Mouse (Mus musculus): ENCODE results near the gene Gdnf. TPM values are rescaled to one million over a fixed set of nuclear protein-coding genes. Genes with fewer than 3 reads are reported as not detected.

The Gdnf gene
- total and polyA plus RNA-seq, 2 experiments from 2014 or later, result 0.20 to 0.65 TPM

GRCm38 (mm10) chr15:7811253-7811625 lies 593 bp downstream of the Gdnf start:
- Histone ChIP-seq H3K9me3 (replicated peaks; ENCODE audit: control insufficient read depth, low read length) (no peaks in the 10 kb centered on the region), H3K4me2 (ENCODE audit: low read depth, low read length) (peak overlapping the region; percentile 73), H3K4me1 (ENCODE audit: control insufficient read depth, insufficient read depth) (0 out of 2 replicates have a peak, but pooled peaks cover 12% of the 10 kb centered on the region), H3K9ac (replicated peaks; ENCODE audit: low read depth, low read length) (peak overlapping the region; percentile 19; the same call in 1 of the 2 replicates), H3K27me3 (ENCODE audit: control insufficient read depth, insufficient read depth, low read length) (peaks cover 87% of the 10 kb centered on the region), H3K27ac (ENCODE audit: low read depth) (no peak overlapping the region), H3K36me3 (replicated peaks; ENCODE audit: control insufficient read depth, insufficient read depth, low read length) (no peaks in the 10 kb centered on the region), H3K4me3 (ENCODE audit: low read depth, low read length) (peak overlapping the region; percentile 46)
- 3% methylated on average over 11 of the region's 11 CpGs for WGBS
- no peak for TF ChIP-seq EP300 (IDR thresholded peaks at IDR 0.05; ENCODE audit: low read depth)
- no peak for TF ChIP-seq CTCF (IDR thresholded peaks at IDR 0.05; ENCODE audit: low read depth)
- ATAC-seq (ENCODE audit: insufficient read depth, low read depth), result no peak
- DNase-seq (ENCODE audit: low spot score), result no peak

- TF ChIP-seq EP300 (IDR thresholded peaks at IDR 0.05; ENCODE audit: low read depth), result no peak
- TF ChIP-seq CTCF (IDR thresholded peaks at IDR 0.05; ENCODE audit: low read depth), result no peak
- DNase-seq (ENCODE audit: low spot score) (no peak), ATAC-seq (ENCODE audit: insufficient read depth, low read depth) (no peak)
- no peaks in the 10 kb centered on the region for H3K9me3 ChIP-seq (replicated peaks; ENCODE audit: control insufficient read depth, low read length)
- peak overlapping the region; percentile 73 for H3K4me2 ChIP-seq (ENCODE audit: low read depth, low read length)
- H3K27ac ChIP-seq (ENCODE audit: low read depth), result no peak overlapping the region
- 0 out of 2 replicates have a peak, but pooled peaks cover 12% of the 10 kb centered on the region for H3K4me1 ChIP-seq (ENCODE audit: control insufficient read depth, insufficient read depth)
- no peaks in the 10 kb centered on the region for H3K36me3 ChIP-seq (replicated peaks; ENCODE audit: control insufficient read depth, insufficient read depth, low read length)
- H3K4me3 ChIP-seq (ENCODE audit: low read depth, low read length), result peak overlapping the region; percentile 46
- peaks cover 96% of the 10 kb centered on the region for H3K27me3 ChIP-seq (ENCODE audit: control insufficient read depth, insufficient read depth, low read length)
- no peak overlapping the region for H3K9ac ChIP-seq (replicated peaks; ENCODE audit: low read depth, low read length)
- WGBS, result 27% methylated on average over 24 of the region's 24 CpGs
Measured at GRCm38 (mm10) chr15:7811856-7812733, 1.4 kb downstream of the Gdnf start.

GRCm38 (mm10) chr15:7812872-7813530 lies 2.4 kb downstream of the Gdnf start:
- no peaks in the 10 kb centered on the region for H3K9me3 ChIP-seq (replicated peaks; ENCODE audit: control insufficient read depth, low read length)
- ATAC-seq (ENCODE audit: insufficient read depth, low read depth) (0 out of 2 replicates have a peak, but pooled peaks have one; percentile 12), DNase-seq (ENCODE audit: low spot score) (peak; percentile 61)
- 0 out of 2 replicates have a peak, but pooled peaks cover 12% of the 10 kb centered on the region for H3K4me1 ChIP-seq (ENCODE audit: control insufficient read depth, insufficient read depth)
- peak overlapping the region; percentile 54 for H3K4me3 ChIP-seq (ENCODE audit: low read depth, low read length)
- TF ChIP-seq EP300 (IDR thresholded peaks at IDR 0.05; ENCODE audit: low read depth) (no peak), CTCF (IDR thresholded peaks at IDR 0.05; ENCODE audit: low read depth) (peak; percentile 69)
- peaks cover 97% of the 10 kb centered on the region for H3K27me3 ChIP-seq (ENCODE audit: control insufficient read depth, insufficient read depth, low read length)
- no peak overlapping the region for H3K27ac ChIP-seq (ENCODE audit: low read depth)
- H3K4me2 ChIP-seq (ENCODE audit: low read depth, low read length), result peak overlapping the region; percentile 84
- H3K9ac ChIP-seq (replicated peaks; ENCODE audit: low read depth, low read length), result no peak overlapping the region
- no peaks in the 10 kb centered on the region for H3K36me3 ChIP-seq (replicated peaks; ENCODE audit: control insufficient read depth, insufficient read depth, low read length)
- 1% methylated on average over 41 of the region's 41 CpGs for WGBS

GRCm38 (mm10) chr15:7813531-7814370 lies 3.1 kb downstream of the Gdnf start:
- Histone ChIP-seq H3K9me3 (replicated peaks; ENCODE audit: control insufficient read depth, low read length) (no peaks in the 10 kb centered on the region), H3K4me1 (ENCODE audit: control insufficient read depth, insufficient read depth) (0 out of 2 replicates have a peak, but pooled peaks cover 12% of the 10 kb centered on the region), H3K36me3 (replicated peaks; ENCODE audit: control insufficient read depth, insufficient read depth, low read length) (no peaks in the 10 kb centered on the region), H3K27ac (ENCODE audit: low read depth) (no peak overlapping the region), H3K4me3 (ENCODE audit: low read depth, low read length) (peak overlapping the region; percentile 54), H3K27me3 (ENCODE audit: control insufficient read depth, insufficient read depth, low read length) (peaks cover 95% of the 10 kb centered on the region), H3K4me2 (ENCODE audit: low read depth, low read length) (peak overlapping the region; percentile 84), H3K9ac (replicated peaks; ENCODE audit: low read depth, low read length) (peak overlapping the region; percentile 6; the same call in 1 of the 2 replicates)
- no peak for DNase-seq (ENCODE audit: low spot score)
- TF ChIP-seq EP300 (IDR thresholded peaks at IDR 0.05; ENCODE audit: low read depth), result no peak
- no peak for TF ChIP-seq CTCF (IDR thresholded peaks at IDR 0.05; ENCODE audit: low read depth)
- 1% methylated on average over 45 of the region's 45 CpGs for WGBS
- no peak for ATAC-seq (ENCODE audit: insufficient read depth, low read depth)

GRCm38 (mm10) chr15:7814371-7814680 lies 3.7 kb downstream of the Gdnf start:
- no peaks in the 10 kb centered on the region for H3K9me3 ChIP-seq (replicated peaks; ENCODE audit: control insufficient read depth, low read length)
- H3K4me3 ChIP-seq (ENCODE audit: low read depth, low read length), result no peak overlapping the region
- H3K36me3 ChIP-seq (replicated peaks; ENCODE audit: control insufficient read depth, insufficient read depth, low read length), result no peaks in the 10 kb centered on the region
- 0 out of 2 replicates have a peak, but pooled peaks cover 12% of the 10 kb centered on the region for H3K4me1 ChIP-seq (ENCODE audit: control insufficient read depth, insufficient read depth)
- DNase-seq (ENCODE audit: low spot score) (no peak), ATAC-seq (ENCODE audit: insufficient read depth, low read depth) (no peak)
- TF ChIP-seq CTCF (IDR thresholded peaks at IDR 0.05; ENCODE audit: low read depth), result no peak
- no peak for TF ChIP-seq EP300 (IDR thresholded peaks at IDR 0.05; ENCODE audit: low read depth)
- no peak overlapping the region for H3K9ac ChIP-seq (replicated peaks; ENCODE audit: low read depth, low read length)
- no peak overlapping the region for H3K4me2 ChIP-seq (ENCODE audit: low read depth, low read length)
- 45% methylated on average over 7 of the region's 7 CpGs for WGBS
- no peak overlapping the region for H3K27ac ChIP-seq (ENCODE audit: low read depth)
- peaks cover 90% of the 10 kb centered on the region for H3K27me3 ChIP-seq (ENCODE audit: control insufficient read depth, insufficient read depth, low read length)

All from heart, postnatal 0 days (tissue).